Mouse (Mus musculus): Measurements from ENCODE around the gene Tex38. TPM values are rescaled to one million over a fixed set of nuclear protein-coding genes. Genes with fewer than 3 reads are reported as not detected.

The Tex38 gene
- total RNA-seq, 2 experiments from 2014 or later: 0.39 to 0.68 TPM

DNA sequence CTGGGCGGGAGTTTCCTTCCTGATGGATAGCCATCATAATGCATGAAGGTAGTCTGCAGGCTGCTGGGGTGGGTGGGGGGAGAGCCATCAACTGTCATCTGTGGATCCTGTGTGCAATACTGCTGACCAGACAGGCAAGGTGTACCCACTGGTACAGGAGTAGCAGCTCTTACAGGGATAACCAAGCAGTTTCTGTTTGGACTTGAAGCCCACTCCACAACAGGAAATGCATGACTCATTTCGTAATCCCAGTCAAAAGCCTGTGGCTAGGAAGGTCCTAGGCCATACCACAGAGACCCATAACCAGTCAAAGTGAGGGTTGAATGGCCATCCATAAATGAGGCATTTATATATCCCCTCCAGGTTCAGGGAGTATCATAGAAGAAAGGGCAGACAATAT lies 3.2 kb downstream of the Tex38 start:
- intact Hi-C loops (cut with DNase I): no loop called here

DNA sequence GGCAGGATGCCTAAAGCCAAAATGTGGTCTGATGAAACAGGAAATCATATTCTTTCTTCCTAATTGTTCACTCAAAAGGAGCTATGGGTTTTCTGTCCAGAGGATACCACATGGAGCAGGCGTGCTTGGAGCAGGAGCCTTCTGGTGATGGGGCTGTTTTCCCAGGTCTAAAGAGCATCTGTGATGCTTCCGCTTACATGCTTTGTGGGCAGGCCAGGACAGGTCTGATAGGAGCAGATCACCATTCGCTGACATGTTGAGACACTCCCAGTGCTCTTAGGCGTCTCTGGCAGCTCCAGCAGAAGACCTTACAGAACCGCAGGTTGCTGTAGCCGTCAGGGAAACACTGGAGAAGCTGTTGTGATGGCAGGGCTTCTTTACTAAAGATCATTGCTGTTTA lies 5.8 kb downstream of the Tex38 start:
- intact Hi-C loops (cut with DNase I): no loop called here
- no peak for DNase-seq

More for the DNA sequence above, 3.2 kb downstream of the Tex38 start:
- DNase-seq: no peak

DNA sequence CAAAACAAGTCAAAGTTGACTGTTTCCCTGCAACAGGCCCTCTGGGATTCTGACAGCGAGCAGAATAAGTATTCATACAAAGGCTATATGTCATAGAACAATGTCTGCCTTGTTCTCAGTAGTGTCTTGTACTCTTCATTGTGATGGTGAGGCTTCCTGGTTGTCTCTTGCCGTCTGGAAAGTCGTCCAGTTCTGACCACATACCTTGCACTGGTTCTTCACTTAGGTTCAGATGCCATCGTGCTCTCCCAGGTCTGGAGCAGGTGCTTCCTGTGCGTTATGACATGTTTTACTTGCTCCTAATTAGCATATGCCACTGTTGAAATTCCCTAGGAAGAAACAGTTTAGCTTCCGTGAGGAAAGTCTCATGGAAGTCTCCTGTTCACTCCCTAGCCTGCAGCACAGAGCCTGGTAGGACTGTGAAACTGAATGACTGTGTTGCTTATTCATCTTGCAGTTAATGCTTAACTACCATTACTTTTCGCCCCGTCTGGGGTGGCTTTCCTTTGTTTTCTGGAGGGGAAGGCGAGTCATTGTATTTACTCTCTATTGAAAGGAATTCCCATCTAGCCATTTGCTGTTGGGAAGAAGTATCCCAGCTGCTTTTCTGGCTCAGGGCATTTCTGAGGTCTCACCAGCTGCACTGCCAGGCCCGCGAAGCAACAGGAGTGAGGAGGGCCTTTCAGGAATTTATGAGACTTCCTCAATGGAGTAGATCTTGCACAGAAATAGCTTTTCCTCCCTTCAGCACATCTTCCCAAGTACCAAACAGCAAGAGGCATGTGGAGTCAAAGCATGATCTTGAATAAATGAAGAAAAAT lies 13.0 kb downstream of the Tex38 start:
- DNase-seq: no peak
- intact Hi-C loops (cut with DNase I): no loop called here

DNA sequence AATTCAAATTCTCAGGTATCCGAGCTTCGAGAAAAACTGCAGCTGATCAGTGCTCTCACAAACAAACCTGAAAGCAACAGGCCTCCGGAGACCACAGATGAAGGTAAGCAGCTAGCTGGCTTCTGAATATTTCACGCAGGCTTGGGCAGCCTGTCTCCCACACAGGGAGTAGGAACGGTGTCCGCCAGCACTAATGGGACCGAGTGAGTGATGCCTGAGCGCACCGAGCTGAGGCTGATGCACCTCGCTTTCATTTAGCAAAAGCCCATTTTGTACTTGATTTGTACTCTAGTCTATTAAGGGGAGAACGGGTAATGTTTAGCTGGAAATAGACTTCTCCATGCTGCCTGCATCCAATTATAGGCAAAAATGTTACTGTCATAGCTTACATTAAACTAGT lies 16.2 kb downstream of the Tex38 start:
- intact Hi-C loops (cut with DNase I): no loop called here
- no peak for DNase-seq

DNA sequence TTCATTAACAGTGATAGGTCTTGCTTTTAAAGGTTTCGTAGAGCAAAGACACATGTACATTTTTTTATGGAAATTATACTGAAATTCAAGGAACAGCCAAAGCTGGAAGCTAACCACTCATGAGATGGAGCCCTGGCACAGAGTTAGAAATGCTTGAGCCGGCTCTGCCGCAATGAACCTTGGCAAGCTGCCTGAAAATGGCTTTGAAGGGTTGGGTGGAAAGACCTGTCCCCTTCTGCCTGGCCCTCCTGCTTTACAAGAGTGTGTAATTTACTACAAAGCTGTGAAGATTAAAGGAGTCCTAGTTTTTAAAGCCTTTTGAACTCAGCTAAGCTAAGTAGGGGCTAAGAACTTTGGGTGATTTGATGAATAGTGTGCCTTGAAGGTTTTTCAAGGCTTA lies 19.6 kb downstream of the Tex38 start:
- peak in 1 of 2 experiments; percentile 10 for DNase-seq
- intact Hi-C loops (cut with DNase I): no loop called here

DNA sequence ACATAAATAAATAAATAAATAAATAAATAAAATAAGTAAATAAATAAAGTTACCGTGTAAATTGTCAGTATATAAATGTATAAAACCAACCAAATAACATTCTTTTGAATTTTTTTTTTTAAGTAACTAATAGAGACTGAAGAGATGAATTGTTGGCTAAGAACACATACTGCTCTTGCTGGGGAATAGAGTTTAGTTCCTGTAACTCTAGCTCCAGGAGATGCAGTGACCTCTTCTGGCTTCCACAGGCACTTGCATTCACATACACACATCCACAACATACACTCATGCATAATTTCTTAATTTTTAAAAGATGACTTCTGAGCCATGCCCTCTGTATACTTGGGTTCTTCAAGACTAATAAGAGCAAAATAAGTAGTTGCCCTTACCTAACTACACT lies 26.0 kb downstream of the Tex38 start:
- intact Hi-C loops (cut with DNase I): no loop called here

DNA sequence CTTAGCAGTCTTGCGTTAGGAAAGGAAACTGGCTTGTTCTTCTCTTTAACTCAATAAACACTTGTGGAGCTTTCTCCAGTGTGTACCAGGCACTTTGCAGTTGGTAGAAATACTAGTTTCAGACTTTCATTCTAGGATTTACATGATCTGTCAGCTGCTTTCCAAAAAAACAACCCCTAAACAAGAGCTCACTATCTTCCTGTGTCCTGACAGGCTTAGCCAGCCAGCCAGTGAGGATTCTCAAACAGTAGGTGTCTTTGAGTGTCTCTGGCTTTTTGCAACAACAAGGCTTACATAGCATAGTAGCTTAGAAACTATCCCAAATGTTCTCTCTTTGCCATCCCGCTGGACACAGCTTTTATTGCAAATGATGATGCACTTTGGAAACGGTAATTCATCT lies 26.7 kb downstream of the Tex38 start:
- DNase-seq: no peak
- intact Hi-C loops (cut with DNase I): no loop called here

More for the DNA sequence above, 26.0 kb downstream of the Tex38 start:
- DNase-seq: no peak

DNA sequence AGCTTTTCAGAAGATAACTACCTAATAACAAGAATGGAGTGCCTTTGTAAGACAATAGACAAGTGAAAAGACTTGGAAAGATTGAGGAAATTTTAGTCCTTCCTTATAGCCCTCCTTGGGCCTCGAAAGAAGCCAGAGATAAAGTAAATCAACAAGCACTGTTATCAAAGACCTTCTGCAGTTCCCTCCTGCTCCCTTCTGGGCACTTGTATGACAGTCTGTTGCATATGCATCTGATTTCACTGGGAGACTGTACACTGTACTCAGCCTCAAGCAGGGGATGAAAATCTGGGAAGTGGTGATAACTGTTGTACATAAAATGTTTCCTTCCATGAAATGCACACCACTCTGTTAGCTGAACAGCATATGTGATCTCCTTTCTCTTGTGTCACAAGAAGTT lies 31.5 kb downstream of the Tex38 start:
- intact Hi-C loops (cut with DNase I): no loop called here
- no peak for DNase-seq

DNA sequence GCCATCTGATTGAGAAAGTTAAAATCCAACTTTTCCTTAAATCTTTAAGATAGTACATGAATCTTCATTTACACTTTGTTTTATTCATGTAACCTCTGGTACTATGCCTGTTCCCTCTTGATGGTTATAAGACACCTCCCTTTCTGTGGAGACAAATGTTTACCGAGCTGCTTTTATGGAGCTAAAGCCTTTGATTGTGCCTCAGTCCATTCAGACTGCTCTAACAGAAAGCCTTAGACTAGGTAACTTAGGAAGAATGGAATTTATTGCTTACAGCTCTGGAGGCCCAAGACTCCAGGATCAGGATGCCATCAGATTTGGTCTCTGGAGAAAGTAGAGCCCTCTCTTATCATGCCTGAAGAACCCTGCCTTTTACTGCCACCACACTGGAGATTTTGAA lies 32.6 kb downstream of the Tex38 start:
- intact Hi-C loops (cut with DNase I): no loop called here

DNA sequence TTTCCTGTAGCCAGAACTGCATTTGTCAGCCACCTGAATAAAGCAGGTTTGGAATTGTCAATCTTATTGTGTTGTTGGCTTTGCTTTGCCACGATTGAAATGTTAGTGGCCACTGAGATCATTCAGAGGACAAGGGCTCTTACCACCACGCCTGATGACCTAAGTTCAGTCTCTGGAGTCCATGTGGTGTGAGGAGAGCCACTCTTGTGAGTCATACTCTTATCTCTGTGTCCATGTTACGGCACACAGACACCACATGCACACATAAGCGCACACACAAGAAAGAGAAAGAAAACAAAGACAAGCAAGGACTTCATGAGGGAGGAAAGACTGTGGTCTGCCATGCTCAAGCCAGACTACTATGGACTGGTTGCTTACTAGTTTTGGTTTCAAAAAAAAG lies 37.7 kb downstream of the Tex38 start:
- no peak for DNase-seq
- intact Hi-C loops (cut with DNase I): no loop called here

More for the DNA sequence above, 32.6 kb downstream of the Tex38 start:
- DNase-seq: no peak

DNA sequence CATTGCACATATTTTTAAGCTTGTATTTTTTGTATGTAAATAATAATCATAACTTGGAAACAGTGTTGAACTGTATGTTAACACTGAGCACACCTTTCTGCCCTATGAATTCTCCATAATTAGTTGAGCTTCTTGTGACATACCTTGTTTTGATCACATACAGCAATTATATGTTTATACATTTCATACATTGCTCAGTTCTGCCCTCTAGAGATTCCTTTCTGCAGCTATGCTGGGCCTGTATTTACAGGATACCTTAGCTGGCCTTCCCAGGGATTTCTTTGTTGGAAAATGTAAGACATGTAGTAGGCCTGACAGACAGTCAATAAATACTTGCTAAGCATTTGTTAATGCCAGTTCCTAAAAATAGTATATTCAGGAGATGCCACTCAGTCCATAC lies 38.2 kb downstream of the Tex38 start:
- intact Hi-C loops (cut with DNase I): no loop called here

DNA sequence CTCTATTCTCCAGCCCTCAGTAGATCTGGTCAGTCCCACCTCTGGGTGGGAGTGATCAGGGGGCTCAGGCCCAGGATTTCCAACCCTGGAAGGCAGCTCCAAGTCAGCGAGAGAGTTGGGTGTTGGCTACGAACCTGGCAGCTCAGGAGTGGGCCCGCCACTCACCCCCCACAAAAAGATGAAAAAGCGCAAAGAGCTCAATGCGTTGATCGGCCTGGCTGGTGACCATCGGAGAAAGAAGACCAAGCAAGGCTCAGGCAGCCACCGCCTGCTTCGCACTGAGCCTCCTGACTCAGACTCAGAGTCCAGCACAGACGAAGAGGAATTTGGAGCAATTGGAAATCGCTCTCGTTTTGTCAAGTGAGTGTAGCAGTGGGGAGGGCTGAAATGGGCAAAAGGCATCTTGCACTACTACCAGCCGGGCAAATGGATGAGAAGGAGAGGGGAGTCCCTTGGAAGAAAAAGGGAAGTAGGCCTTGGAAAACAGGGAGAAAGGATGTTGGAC lies 42.3 kb downstream of the Tex38 start:
- peak in 1 of 2 experiments; percentile 7 for DNase-seq
- intact Hi-C loops (cut with DNase I): loop anchor here (5.0 kb wide), 1 partner anchor 109 kb away; no protein-coding TSS in a partner anchor

More for the DNA sequence above, 38.2 kb downstream of the Tex38 start:
- no peak for DNase-seq

DNA sequence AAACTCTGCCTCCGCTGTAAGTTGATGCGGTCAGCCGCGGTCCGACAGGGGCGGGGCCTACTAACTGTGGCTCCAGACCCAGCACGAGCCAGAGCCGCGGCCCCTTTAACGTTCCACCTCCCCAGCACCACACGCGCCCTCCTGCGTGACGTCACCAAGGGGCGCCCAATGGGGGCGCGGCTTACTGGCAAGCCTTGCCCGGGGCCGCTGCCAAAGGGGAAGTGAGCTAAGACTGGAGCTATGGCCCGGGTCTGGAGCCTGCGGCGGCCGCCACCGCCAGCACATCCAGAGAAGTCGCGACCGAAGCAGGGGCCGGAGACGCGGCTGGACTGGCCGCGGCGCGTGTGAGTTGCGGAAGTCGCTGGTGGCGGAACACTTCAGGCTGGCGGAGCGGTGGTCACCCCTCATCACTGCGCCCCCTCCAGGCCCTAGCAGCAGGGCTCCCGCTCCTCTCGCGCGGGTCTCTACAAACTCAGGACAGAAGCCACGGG lies 43.2 kb downstream of the Tex38 start, which contains the start of gene Efcab14:
Efcab14 (plus strand) TSS at position 194 of the 491 bp plus-strand sequence.
- DNase-seq: peak; percentile 98 to 99
- intact Hi-C loops (cut with DNase I): loop anchor here (5.0 kb wide), 1 partner anchor 110 kb away; no protein-coding TSS in a partner anchor

DNA sequence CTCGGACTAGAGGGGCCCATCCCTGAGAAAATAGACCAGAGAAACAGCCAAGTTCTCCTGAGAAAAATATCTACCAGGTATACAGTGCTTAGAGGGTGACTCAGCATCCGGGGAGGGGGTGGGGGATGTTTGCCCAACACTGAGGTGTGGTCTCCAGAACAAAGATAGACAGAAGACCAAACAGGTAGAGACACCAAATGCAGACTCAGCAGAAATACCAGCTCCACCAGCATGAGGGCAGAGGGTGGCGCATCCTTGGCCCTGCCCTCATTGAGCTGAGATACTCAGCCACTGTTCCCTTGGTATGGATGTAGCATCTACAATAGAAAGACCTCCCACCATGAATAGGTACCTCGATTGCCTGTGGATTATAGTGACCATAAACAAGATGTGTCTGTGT lies 46.0 kb downstream of the Tex38 start:
- intact Hi-C loops (cut with DNase I): loop anchor here (5.0 kb wide), 2 partner anchors 112 to 167 kb away; no protein-coding TSS in a partner anchor

DNA sequence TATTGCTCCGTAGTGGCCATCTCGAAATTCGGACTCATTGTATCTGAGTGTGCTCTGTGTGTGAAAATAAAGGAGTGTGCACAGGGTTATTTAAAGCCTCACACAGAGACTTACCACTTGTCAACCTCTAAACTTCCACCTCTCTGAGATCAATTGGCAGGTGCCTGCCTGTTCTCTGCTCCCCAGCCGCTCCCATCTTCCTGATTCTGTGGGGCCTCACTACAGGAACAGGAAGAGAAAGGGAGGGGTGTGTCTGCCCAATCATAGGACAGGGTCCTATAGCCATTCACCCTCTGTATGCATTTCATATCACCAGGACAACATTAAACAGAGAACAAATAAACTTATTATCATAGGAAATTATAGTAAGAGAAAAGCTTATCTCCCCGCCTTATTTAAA lies 47.1 kb downstream of the Tex38 start:
- intact Hi-C loops (cut with DNase I): loop anchor here (5.0 kb wide), 1 partner anchor 169 kb away; no protein-coding TSS in a partner anchor

More for the DNA sequence above, 46.0 kb downstream of the Tex38 start:
- no peak for DNase-seq

DNA sequence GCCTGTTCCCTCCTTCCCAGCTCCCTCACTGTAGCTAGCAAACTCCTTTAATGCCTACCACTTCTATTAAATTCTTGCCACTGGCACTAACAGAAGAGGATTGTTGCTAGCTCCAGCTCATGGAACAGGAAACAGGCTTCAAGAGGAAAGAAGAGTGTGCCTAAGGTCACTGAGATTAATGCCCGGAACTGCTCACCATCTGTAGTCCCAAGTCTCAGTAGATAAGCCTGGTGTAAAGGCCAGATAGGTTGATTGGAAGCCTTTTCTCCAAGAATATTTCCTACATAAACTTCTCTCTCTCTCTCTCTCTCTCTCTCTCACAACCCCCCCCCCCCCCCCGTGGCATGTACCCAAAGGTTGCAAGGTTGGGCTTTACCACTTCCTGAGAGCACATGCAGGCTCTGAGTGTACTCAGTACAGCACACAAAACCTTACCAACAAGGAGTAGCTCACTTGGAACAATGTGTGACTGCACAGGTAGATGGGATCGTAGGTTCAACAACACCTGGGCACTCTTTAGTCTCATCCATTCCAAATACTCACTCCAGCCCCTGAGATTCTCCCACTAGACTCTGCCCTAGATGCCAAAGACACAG lies 48.5 kb downstream of the Tex38 start:
- no peak for DNase-seq
- intact Hi-C loops (cut with DNase I): loop anchor here (5.0 kb wide), 1 partner anchor 170 kb away; no protein-coding TSS in a partner anchor

More for the DNA sequence above, 47.1 kb downstream of the Tex38 start:
- no peak for DNase-seq

DNA sequence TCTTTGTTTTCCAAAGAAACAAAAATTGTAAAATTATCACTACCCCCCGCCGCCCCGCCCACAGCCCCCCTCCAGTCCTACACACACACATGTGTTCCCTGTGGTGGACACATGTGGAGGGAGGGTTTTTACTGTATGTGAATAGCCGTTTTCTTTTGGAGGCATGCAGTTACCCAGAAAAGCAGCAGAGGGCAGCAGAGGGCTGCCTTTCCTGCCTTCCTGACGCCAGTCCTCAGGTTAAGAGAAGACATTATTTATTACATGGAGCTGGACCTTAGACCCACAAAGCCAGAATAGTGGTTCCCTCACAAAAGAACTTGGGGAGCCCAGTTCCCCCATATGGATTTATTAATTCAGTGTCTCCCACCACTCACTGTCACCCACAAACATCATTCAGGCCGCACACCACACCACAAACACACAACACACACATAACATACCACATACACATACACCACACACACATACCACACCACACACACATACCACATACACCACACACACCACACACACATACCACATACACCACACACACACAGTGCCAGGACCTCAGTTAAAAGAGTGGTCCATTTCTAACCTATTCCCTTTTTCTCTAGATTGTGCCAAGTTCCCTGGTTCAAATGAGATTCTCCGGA lies 49.1 kb downstream of the Tex38 start:
- intact Hi-C loops (cut with DNase I): loop anchor here (1.0 to 5.0 kb wide), 3 partner anchors 171 to 249 kb away; no protein-coding TSS in a partner anchor
- DNase-seq: peak; percentile 76 to 81
